Mouse (Mus musculus) liver, embryonic 15.5 days (tissue): ENCODE measurements around the gene Nfe2l1. TPM values are rescaled to one million over a fixed set of nuclear protein-coding genes. Genes with fewer than 3 reads are reported as not detected.

ENCODE experiments used
- ATAC-seq: fragments of 200-750 bp; cut with Nextera tagmentation; 2 replicates; pipeline ENCODE4 v1.8.0; 2017; ENCODE audit warnings: moderate number of reproducible peaks, mild to moderate bottlenecking, moderate library complexity; ENCODE audit not compliant: insufficient read depth
- H3K27ac ChIP-seq: fragments of 300-500 bp; sonication (generic); replicated peaks from 2 replicates; pipeline ENCODE4 v1.5.1; 2015; ENCODE audit warnings: mild to moderate bottlenecking, inconsistent platforms
- H3K27me3 ChIP-seq: fragments of 300-500 bp; sonication (generic); 2 replicates; pipeline ENCODE4 v1.6.1; 2015; ENCODE audit warnings: mild to moderate bottlenecking, inconsistent platforms
- H3K36me3 ChIP-seq: fragments of 300-500 bp; sonication (generic); replicated peaks from 2 replicates; pipeline ENCODE4 v1.6.1; 2015; ENCODE audit warnings: moderate library complexity, mild to moderate bottlenecking, inconsistent platforms
- H3K4me1 ChIP-seq: fragments of 300-500 bp; sonication (generic); replicated peaks from 2 replicates; pipeline ENCODE4 v1.6.1; 2015; ENCODE audit warnings: inconsistent platforms
- H3K4me2 ChIP-seq: fragments of 300-500 bp; sonication (generic); 2 replicates; pipeline ENCODE4 v1.6.1; 2015; ENCODE audit warnings: moderate library complexity, mild to moderate bottlenecking, inconsistent platforms
- H3K4me3 ChIP-seq: fragments of 300-500 bp; sonication (generic); replicated peaks from 2 replicates; pipeline ENCODE4 v1.5.1; 2015; ENCODE audit warnings: mild to moderate bottlenecking, inconsistent platforms
- H3K9ac ChIP-seq: fragments of 300-500 bp; sonication (generic); 2 replicates; pipeline ENCODE4 v1.6.1; 2015; ENCODE audit warnings: moderate library complexity, mild to moderate bottlenecking, inconsistent platforms
- H3K9me3 ChIP-seq: fragments of 300-500 bp; sonication (generic); replicated peaks from 2 replicates; pipeline ENCODE4 v1.6.1; 2016; ENCODE audit warnings: inconsistent platforms
- WGBS: fragments of 180-500 bp; shearing (Covaris S2); methylation state at CpG from one replicate; pipeline ENCODE4 v1.1.7; 2015; ENCODE audit warnings: mixed read lengths; ENCODE audit not compliant: insufficient replicate concordance; 5-methylcytosine and 5-hydroxymethylcytosine counted together
- polyA plus RNA-seq: library from polyadenylated mRNA; unstranded; fragments of >200 nt; fragmentation: Nextera tagmentation; extraction: Ambion mirVana; gene quantifications from 2 replicates; pipeline ENCODE4 v1.2.1, GENCODE M21; 2015

Gene Nfe2l1
- polyA plus RNA-seq, result 18.8 and 20.8 TPM in 2 replicates

DNA sequence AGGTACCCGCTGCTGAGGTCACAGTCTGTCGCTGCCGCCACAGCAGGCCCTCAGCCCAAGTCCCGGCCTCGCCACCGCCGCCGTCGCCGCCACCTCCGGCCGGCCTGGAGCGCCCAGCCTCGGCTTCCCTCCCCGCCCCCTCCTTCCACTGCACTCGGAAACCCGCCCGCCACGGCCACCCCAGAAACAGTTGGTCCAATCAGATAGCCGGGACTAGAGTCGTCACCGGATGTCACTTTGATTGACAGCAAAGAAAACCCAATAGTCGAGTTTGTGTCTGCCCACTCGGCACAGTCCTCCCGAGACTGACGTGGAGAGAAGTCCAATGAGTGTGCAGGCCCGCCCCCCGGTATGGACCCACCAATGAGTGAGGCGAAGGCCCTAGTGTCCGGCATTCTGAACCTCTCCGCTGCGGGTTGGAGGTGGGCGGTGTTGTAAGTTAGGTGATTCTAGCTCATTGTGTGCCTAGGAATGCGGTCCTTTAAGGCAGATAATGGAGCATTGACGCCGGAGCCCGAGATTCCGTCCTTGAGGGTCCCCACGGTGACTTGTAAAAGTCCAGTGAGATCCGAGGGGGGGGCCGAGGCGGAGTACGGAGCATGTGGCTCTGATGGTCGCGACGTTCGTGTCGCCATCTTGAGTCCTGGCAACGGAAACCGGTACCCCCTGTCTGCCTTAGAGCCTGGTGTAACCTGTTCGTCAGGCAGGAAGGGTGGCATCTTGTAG, at the start of gene Nfe2l1:
Gene Nfe2l1, minus strand, starts transcription at position 156 of the 726 bp plus-strand sequence.
- H3K4me1 ChIP-seq, result peaks cover 46% of the 10 kb centered on the region
- WGBS, result under 1% methylated on average over 50 of the region's 51 CpGs
- peak within 1 kb of the TSS; percentile 99 for H3K27ac ChIP-seq
- ATAC-seq, result peak; percentile 96
- H3K4me3 ChIP-seq, result peak within 1 kb of the TSS; percentile 96
- H3K9ac ChIP-seq, result peak within 1 kb of the TSS; percentile 94
- peak within 1 kb of the TSS; percentile 89 for H3K4me2 ChIP-seq
- H3K27me3 ChIP-seq, result peaks cover 2% of the 10 kb centered on the region; the same call in 1 of the 2 replicates
- peaks cover 31% of the 10 kb centered on the region for H3K36me3 ChIP-seq
- H3K9me3 ChIP-seq, result no peaks in the 10 kb centered on the region

- 15% methylated on average over 7 of the region's 7 CpGs for WGBS
- H3K27ac ChIP-seq, result no peak overlapping the region
- ATAC-seq, result no peak
- H3K36me3 ChIP-seq, result no peaks in the 10 kb centered on the region
- H3K9ac ChIP-seq, result no peak overlapping the region
- H3K4me1 ChIP-seq, result peaks cover 11% of the 10 kb centered on the region
- no peaks in the 10 kb centered on the region for H3K9me3 ChIP-seq
- H3K4me2 ChIP-seq, result no peak overlapping the region
- no peak overlapping the region for H3K4me3 ChIP-seq
- H3K27me3 ChIP-seq, result peaks cover 64% of the 10 kb centered on the region
Measured at GRCm38 (mm10) chr11:96879359-96879758, 49.6 kb upstream of the Nfe2l1 start.

GRCm38 (mm10) chr11:96878715-96879114, 48.9 kb upstream of the Nfe2l1 start:
- H3K4me3 ChIP-seq, result no peak overlapping the region
- peaks cover 71% of the 10 kb centered on the region for H3K27me3 ChIP-seq
- H3K4me2 ChIP-seq, result no peak overlapping the region
- no peaks in the 10 kb centered on the region for H3K9me3 ChIP-seq
- WGBS, result 6% methylated on average over 3 of the region's 3 CpGs
- peaks cover 11% of the 10 kb centered on the region for H3K4me1 ChIP-seq
- no peak overlapping the region for H3K9ac ChIP-seq
- ATAC-seq, result no peak
- H3K36me3 ChIP-seq, result no peaks in the 10 kb centered on the region
- H3K27ac ChIP-seq, result no peak overlapping the region

DNA sequence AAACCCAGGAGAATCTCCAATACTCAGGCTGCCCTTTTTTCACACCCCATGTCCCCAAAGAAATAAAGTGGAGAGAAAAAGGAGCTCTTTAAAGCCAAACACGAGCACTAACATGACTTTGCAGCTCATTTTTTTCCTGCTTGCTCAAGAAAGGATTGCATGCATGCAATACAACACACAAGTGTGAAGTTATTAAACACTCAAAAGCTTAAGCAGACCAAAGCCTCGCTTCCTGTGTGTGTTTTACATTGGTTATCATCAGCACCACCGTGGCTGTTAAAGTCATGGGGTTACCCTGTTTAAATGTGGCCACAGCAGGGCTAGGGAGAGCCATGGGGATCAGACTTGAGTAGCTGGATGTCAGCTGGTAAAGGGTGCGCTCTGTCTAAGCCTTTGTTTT, 47.3 kb upstream of the Nfe2l1 start:
- Histone ChIP-seq H3K9me3 (no peaks in the 10 kb centered on the region), H3K36me3 (no peaks in the 10 kb centered on the region), H3K27ac (no peak overlapping the region), H3K4me1 (peaks cover 11% of the 10 kb centered on the region), H3K27me3 (peaks cover 87% of the 10 kb centered on the region), H3K4me2 (no peak overlapping the region), H3K4me3 (no peak overlapping the region), H3K9ac (no peak overlapping the region)
- WGBS, result 24% methylated on average over 4 of the region's 4 CpGs
- no peak for ATAC-seq

DNA sequence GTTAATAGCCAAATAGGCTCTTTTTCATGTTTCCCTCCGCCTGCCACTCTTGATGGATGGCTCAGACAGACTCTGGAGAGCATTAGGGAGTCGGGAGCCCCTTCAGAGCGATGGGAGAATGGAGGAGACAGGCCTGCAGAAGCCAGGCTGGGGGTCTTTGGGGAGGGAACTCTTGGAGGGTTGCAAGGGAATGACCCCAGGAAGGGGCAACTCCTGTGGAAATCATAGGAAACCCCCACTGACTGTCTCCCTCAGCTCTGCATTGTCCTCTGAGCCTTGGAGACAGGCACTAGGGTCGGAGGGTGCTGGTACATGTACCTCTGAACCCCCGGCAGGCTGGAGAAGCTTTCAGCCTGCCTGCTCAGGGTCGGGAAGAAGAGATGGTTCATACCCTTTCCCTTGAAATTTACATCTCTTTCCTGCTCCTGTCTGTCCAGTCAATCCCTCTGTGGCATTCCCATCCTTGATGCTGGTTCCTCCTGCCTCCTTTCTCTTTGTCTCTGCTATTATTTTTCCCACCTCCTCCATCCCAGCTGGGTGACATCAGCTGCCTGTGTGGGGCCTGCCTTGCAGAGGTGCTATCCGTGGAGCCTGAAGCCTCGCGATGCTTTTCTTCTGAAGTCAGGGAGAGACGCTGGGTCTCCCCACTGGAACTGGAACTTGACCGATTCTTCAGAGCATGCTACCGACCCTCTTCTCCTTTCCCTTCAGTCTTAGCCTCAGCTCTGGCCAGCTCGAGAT, 46.7 kb upstream of the Nfe2l1 start:
- Histone ChIP-seq H3K27ac (no peak overlapping the region), H3K9me3 (no peaks in the 10 kb centered on the region), H3K9ac (no peak overlapping the region), H3K4me3 (no peak overlapping the region), H3K4me2 (peak overlapping the region; percentile 55; the same call in 1 of the 2 replicates), H3K27me3 (peaks cover 92% of the 10 kb centered on the region), H3K4me1 (peaks cover 11% of the 10 kb centered on the region), H3K36me3 (no peaks in the 10 kb centered on the region)
- no peak for ATAC-seq
- 20% methylated on average over 13 of the region's 13 CpGs for WGBS

DNA sequence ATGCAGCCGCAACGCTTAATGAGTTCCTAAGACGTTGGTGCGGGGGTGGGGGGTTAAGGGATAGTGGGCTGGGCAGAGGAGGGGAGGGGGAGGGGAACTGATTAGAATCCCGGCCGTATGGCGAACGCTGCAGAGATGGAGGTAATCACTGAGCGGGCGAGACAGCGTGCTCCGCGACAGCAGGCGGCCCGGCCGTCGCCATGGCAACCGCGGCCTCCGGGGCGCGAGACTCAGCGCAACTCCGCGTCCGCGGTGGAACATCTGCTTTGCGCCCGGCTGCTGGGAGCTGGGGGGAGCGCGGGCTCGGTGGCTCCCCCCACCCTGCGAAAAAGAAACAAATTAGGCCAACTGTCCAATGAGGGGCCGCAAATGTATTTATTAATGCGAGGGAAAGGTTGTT, 46.0 kb upstream of the Nfe2l1 start:
- Histone ChIP-seq H3K9me3 (no peaks in the 10 kb centered on the region), H3K27me3 (peaks cover 91% of the 10 kb centered on the region), H3K4me2 (peak overlapping the region; percentile 55), H3K27ac (no peak overlapping the region), H3K9ac (no peak overlapping the region), H3K4me3 (0 out of 2 replicates have a peak overlapping the region, but pooled peaks have one; percentile 10), H3K36me3 (no peaks in the 10 kb centered on the region), H3K4me1 (peaks cover 11% of the 10 kb centered on the region)
- WGBS, result under 1% methylated on average over 35 of the region's 35 CpGs
- no peak for ATAC-seq

DNA sequence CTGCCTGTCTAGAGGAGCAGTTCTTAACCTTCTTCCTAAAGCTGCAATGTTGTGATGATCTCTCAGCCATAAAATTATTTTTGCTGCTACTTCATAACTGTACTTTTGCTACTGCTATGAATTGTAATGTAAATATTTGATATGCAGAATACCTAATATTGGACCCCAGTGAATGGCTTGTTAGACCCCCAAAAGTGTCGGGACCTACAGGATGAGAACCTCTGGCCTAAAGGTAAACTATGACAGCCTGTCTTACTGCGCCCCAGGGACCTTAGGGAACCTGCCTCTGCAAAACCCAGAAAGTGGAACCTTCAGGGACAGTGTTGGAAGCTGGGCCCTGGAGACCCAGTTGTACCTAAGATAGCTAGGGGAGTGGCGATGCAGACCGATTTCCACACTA, 45.5 kb upstream of the Nfe2l1 start:
- H3K9ac ChIP-seq, result no peak overlapping the region
- H3K4me1 ChIP-seq, result peaks cover 11% of the 10 kb centered on the region
- H3K4me3 ChIP-seq, result no peak overlapping the region
- ATAC-seq, result no peak
- H3K27me3 ChIP-seq, result peaks cover 90% of the 10 kb centered on the region
- no peaks in the 10 kb centered on the region for H3K9me3 ChIP-seq
- 20% methylated on average over 4 of the region's 4 CpGs for WGBS
- peak overlapping the region; percentile 55 for H3K4me2 ChIP-seq
- no peak overlapping the region for H3K27ac ChIP-seq
- no peaks in the 10 kb centered on the region for H3K36me3 ChIP-seq

DNA sequence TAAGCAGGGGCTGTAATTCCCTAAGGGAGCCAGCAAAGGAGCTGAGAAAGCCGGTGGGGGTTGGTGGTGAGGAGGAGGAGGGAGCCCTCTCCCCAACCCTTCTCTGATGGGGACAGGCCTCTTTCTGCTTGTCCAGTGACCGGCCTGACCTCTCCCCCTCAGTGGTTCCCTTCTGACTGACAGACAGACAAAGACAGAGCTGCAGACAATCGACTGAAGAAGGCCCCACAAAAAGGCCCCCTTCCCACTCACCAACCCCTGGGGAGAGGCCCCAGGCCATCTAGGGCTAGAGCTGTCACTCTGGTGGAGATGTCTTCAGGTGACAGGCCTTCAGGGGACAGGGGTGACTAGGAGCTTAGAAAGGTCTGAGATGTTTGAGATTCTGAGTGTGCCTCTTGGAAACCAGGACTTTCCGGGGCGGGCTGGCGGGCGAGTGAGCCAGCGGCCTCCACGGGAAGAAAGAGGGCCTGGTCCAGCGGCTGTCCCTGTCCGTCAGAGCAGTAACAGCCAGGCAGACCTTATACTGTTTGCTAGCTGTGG, 43.9 kb upstream of the Nfe2l1 start:
- ATAC-seq, result no peak
- Histone ChIP-seq H3K36me3 (no peaks in the 10 kb centered on the region), H3K9me3 (no peaks in the 10 kb centered on the region), H3K9ac (no peak overlapping the region), H3K27me3 (peaks cover 78% of the 10 kb centered on the region), H3K4me3 (no peak overlapping the region), H3K27ac (no peak overlapping the region), H3K4me2 (no peak overlapping the region), H3K4me1 (peaks cover 11% of the 10 kb centered on the region)
- 42% methylated on average over 11 of the region's 11 CpGs for WGBS

- Histone ChIP-seq H3K27ac (no peak overlapping the region), H3K4me3 (no peak overlapping the region), H3K4me1 (peaks cover 11% of the 10 kb centered on the region), H3K36me3 (no peaks in the 10 kb centered on the region), H3K9me3 (no peaks in the 10 kb centered on the region), H3K4me2 (no peak overlapping the region; the same call in 1 of the 2 replicates), H3K27me3 (peaks cover 68% of the 10 kb centered on the region), H3K9ac (no peak overlapping the region)
- 9% methylated on average over 24 of the region's 24 CpGs for WGBS
- no peak for ATAC-seq
Measured at GRCm38 (mm10) chr11:96872441-96873379, 42.9 kb upstream of the Nfe2l1 start.

- H3K27me3 ChIP-seq, result peaks cover 47% of the 10 kb centered on the region
- H3K27ac ChIP-seq, result no peak overlapping the region
- no peaks in the 10 kb centered on the region for H3K36me3 ChIP-seq
- H3K4me3 ChIP-seq, result no peak overlapping the region
- no peak overlapping the region for H3K4me2 ChIP-seq
- no peak overlapping the region for H3K9ac ChIP-seq
- peaks cover under 1% of the 10 kb centered on the region; the same call in 1 of the 2 replicates for H3K4me1 ChIP-seq
- 16% methylated on average over 5 of the region's 5 CpGs for WGBS
- no peaks in the 10 kb centered on the region for H3K9me3 ChIP-seq
- ATAC-seq, result no peak
Measured at GRCm38 (mm10) chr11:96867149-96867548, 37.4 kb upstream of the Nfe2l1 start.
